Mouse (Mus musculus) urinary bladder, postnatal 36 days (tissue): Measurements from ENCODE around the gene Sectm1b.
"Not testable (repeated sequence)": the region's sequence is repeated elsewhere in the genome, so short reads cannot be mapped to it uniquely, and the experiment has no call there.

Experiments used
- DNase-seq, 2 experiments: peaks; one replicate each; pipeline ENCODE4 v3.0.0; 2022; ENCODE audit warnings: low spot score in 2 of 2, mixed read lengths in 1 of 2

Sectm1b gene

DNA sequence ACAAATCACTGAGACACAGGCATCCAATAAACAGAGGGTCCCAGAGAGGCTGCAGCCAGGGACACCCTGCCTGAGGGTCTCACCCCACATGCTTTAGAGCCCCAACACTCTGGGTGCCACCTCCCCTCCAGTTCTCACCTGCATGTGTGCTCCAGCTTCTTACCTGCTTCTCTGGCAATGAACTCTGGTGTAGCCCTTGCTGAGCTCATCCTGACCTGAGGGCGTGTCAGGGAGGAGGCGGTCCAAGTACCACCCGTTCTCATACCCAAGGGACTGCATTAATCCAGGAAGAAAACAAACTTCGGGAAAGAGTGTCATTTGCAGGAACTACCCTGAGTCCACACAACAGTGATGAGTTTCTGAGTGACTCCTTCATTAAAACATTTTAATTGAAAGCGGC is at the start of gene Sectm1b:
Sectm1b (minus strand) TSS at position 191 of the 400 bp plus-strand sequence.
- no peak for DNase-seq

DNA sequence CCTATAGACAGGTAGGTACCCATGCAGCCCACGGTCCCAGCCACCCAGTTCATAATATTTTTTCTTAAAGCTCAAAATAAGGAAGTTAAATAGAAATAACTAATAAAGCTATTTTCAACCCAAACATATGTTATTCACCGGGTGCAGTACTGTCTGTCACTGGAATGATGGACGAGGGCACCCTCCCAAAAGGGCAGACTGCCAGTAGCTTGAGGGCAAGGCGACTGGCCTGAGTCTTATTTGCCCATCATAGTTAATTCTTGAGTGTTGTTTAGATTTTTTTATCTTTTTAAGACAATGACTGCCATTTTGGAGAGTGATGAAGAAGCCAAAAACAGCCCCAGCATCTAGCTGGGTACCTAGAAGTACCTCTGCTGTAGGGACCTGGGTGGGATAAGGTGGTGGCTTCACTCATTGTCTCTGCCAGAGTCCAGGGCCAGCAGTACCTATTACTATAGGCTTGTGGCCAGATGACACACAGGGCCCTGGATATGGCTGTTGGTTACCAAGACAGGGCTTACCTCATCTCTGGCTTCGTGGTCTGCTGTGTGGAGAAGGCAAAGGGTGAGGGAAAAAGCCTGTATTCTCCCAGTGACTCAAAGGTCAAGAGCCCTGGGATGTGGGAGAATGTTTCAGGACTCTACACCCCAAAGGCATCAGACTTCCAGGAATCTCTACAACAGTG is 48.9 kb upstream of the Sectm1b start:
- no peak for DNase-seq

DNA sequence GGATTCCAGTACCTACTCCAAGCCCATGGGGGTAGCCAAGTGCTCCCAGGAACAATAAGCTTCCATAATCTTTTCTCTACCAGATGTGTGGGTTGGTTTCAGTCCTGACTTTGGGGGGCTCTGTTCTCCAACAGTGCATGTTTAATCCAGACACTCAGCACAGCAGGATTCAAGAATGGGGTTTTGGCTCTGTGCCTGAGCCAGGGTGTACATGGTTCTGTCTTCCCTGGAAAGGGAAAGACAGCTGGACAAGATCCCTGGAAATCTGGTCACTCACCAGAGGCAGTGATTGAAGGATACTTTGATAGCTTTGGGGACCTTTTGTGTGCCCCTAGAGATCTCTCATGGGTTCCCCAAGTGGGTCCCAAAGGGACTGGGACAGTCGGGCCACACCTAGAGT is 48.2 kb upstream of the Sectm1b start:
- no peak for DNase-seq

DNA sequence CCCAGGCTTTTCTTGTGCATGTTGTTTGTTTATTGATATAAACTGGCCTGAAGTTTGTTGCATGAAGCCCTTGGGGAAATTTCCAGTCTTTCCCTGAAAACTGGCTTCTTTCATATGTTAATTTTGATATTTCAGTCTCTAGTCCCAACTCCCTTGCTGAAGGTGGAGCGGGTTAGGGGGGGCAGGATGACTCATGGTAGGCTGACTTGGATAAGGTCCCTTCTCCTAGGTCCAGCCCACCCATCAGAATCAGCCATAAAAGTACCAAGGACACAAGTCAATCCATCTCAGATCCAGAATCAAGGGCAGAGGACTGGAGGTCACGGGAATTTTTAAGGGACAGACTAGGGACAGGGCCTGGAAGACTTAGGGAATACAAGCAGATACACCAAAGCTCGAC is 47.7 kb upstream of the Sectm1b start:
- no peak for DNase-seq

DNA sequence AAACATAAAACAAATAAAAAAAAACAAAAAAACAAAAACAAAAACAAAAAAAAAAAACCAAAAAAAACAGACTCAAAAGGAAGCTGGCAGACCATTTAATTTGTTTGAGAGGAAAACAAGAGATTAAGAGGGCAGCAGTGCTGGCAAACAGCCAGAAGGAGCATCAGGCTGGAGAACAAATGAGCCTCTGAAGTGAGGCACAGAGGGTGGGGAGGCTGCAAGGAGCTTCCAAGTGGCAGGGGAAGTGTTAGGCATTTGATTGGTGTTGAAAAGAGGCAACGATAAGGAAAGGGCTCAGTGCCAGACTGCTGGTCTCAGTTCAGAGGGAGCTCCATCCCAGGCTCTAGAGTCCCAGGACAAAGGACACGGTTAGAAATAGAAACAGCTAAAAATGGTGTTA is 46.6 kb upstream of the Sectm1b start:
- no peak for DNase-seq

DNA sequence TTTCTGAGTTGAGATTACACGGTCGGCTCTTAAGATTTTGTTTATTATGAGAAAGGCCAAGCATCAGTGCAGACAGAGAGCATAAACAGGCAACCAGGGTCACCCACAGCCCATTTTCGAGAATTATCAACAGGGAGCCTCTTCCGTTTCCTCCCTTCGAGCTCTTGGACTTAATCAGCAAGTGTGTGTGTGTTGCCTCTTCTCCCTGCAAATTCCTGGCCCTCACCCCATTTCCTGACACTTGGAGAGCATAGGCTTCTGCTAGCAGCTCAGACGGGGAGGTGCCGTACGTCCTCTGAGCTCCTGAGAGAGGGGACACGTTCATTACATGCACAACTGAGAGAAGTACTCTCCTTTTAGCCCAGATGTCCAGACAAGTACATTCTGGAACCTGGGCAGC is 44.7 kb upstream of the Sectm1b start:
- DNase-seq, result no peak

DNA sequence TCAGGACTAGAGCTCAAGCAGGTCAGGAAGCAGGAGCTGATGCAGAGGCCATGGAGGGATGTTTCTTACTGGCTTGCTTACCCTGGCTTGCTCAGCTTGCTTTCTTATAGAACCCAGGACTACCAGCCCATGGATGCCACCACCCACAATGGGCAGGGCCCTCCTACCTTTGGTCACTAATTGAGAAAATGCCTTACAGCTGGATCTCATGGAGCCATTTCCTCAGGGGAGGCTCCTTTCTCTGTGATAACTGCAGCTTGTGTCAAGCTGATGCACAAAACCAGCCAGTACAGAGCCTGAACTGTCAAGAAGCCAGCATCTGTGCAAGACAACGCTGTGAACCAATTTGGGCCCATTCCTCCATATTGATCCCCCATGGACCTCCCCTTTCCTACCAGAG is 43.9 kb upstream of the Sectm1b start:
- not testable (repeated sequence) for DNase-seq

DNA sequence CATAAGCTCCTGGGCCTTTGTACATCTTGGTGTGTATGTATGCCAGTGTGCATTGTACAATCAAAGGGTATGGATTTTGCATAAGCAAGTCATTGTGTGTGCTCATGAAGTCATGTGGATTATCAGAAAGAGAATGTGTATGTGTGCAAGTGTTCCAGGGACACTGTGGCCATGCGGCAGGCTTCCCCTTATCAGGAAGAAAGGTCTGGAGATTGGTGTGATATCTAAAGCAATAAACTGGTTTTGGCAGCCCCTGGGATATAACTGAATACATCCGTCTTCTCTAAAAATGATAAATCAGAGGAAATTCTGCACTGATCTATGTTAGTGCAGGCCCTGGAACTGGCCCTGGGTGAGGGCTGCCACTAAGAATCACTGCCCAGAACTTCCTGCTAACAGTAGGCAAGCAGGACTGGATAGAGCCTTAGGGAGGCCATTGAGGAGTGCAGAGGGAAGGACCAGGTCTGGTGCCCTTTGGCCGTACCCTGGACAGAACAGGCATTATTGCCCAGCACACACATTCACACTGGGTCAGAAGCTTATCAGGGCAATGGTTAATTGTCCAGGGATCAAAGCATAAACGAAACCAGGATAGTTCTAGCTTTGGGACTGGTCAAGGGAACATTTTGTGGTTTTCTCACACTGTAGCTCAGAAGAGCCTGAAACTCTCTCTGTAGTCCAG is 37.9 kb upstream of the Sectm1b start:
- DNase-seq, result no peak

DNA sequence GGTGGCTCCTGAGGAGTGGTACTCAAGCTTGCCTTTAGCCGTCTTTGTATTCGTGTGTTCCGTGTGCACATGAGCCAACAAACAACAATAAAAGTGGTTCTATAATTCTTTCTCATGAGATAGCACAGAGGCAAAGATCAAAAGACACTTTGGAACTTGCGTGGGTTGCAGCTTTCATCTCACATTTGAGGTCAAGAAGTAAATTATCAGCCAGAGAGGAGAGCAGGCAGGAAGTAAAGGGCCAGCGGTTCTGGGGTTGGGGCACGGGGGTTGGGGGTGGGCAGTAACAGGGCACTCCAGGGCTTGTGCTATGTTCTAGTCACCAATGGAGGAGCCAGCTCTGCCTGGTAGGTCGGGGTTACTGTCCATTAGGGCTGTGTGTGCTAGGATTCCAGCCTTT is 37.3 kb upstream of the Sectm1b start:
- DNase-seq, result no peak

DNA sequence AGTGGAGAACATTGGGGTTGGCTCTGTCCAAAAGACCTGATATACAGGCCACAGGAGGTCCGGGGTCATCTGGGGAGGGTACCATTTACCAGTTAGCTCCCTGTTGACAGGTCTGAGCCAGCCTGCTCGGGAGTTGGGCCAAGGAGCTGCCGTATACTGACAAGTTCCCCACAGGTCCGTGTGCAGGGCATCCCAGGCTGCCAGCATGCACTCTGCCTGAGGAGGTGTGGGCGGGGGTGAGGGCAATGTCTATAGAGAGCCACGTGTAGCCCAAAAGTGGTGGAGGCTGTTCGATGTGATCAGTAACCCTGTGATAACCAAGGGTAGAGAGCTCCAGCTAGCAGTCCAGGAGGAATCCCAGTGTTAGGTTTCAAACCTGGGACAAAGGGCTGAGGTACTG is 36.4 kb upstream of the Sectm1b start:
- DNase-seq, result no peak

DNA sequence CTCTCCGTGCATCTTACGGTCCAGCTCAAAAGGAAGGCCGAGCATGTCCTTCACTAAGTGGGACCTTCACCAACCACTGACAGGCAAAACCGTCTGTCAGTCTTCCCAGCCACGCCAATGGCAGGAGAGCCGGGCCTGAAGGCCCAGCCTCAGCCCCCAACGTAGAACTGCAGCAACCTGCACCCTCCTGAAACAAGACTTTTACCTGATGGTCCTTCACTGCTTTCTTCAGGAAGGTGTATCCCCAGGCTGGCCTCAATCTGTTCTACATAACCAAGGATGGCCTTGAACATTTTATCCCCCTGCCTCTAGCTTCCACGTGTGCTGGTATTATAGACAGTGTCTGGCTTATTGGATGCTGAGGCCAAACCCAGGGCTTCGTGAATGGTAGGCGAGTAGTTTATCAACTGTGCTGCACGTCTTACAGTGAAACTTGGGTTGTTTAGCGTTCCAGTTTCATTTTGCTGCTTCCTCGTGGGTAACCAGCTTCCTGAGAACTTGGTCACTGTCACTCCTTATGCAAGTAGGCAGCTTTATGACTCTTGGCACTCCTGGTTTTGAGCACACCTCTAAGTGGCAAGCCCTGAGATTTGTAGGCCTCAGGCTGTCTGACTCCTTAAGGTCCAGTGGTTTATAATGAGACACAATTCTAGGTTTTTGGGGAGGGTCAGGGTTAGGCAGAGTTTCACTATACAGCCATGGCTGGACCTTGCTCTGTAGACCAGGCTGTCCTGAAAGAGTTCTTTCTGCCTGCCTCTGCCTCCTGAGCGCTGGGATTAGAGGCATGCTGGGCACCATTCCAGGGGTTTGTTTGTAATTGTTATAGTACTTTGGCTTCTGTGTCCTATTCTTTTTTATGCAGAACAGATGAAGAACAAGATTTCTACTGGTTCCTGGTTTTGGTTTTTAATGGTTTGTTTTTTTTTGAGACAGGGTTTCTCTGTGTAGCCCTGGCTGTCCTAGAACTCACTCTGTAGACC is 29.5 kb upstream of the Sectm1b start:
- no peak for DNase-seq

DNA sequence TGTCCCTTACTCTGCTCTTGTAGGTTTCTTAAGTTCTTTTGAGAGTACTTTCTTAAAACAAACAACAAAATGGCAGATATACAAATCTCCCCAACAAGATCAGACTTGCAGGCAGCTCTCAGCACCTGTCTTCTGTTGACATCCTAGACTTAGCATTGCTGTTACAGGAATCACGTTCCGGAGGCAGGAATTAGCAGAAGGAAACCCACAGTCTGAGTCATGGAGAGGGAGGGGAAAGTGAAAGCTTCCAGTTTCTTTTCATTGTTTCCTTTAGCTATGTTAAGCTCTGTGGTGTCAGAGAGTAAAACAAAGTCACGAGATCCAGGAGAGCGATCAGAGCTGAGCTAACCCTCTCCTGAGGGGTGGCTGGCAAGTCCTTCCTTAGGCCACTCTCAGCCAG is 27.6 kb upstream of the Sectm1b start:
- no peak for DNase-seq

DNA sequence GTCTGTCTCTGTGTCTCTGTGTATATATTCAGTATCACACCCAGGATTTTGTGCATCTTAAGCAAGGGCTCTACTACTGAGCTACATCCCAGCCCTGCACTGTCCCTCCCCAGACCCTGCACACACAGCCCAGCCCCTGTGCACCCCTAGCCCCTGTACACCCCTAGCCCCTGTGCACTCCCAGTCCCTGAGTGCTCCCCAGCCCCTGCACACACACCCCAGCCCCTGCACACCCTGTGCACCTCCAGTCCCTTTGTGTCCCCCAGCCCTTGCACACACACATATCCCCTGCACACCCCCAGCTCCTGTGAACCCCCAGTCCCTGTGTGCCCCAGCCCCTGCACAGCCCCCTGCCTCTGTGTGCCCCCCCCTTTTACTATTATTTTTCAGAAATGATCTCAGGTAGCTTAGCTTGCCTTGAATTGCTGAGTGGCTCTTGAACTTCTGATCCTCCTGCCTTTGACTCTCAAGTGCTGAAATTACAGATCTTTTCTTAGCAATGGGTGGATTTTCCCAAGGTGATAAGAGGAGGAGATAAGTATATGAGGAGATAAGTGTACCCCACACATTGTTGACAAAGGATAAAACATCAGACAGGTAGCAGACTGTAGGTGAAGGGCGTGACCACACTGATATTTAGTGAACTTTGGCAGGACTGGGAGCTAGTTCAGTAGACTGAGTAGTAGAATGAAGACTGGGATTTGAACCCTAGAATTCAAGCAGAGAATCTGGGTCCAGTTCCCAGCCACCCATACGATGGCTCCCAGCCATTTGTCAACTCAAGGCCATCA is 26.6 kb upstream of the Sectm1b start:
- no peak for DNase-seq

DNA sequence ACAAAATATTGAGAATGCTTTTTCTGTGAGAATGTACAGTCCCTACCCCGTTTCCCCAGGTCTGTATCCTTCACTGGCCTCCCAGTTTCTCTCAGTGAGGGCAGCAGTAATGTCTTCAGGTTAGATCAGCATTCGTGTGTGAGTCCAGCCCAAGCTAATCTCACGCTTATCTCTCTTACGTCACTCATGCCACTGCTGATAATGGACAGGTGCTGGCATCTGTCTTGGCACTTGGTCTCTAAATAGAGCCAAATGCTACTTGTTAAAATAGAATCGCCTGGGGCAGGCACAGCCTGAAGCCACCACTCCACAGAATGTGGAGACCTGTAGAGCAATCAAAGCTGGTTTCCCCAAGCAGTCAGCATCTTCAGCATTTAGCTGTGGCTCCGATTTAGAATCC is 25.6 kb upstream of the Sectm1b start:
- DNase-seq, result no peak

DNA sequence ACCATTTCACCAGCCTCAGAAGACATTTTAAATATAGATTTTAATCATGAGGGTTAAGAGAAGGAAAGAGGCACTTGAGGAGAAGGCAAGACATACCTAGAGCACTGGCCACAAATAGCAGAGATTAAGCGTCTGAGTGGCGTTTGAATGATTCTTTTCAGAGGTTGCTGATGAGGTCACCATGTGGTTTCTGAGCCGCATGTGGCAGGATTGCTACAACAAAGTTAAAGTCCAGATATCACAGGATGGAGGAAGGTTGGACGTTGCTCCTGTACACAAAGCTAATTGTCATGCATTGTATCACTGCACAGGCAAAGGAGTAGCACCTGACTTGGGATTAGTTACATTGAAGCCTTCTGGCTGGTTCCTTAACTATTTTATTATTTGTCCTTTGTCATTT is 22.9 kb upstream of the Sectm1b start:
- DNase-seq, result no peak

DNA sequence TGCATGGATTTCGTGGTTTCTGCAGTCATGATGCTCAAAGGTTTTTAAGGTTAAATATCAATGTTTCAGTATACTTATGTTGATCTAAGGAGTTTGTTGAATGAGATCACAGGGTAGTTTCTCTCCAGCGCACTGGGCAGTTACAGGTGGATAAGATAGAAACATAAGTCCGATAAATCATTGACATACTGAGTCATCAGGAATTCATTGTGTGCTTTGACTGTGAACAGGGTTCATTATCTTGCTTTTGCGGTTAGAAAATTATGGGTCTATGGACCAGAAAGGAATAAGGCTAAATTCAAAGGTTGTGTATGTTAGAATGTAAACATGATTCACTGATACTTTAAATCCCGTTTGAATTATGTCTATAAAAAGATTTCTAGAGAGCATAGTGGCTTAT is 21.8 kb upstream of the Sectm1b start:
- no peak for DNase-seq

DNA sequence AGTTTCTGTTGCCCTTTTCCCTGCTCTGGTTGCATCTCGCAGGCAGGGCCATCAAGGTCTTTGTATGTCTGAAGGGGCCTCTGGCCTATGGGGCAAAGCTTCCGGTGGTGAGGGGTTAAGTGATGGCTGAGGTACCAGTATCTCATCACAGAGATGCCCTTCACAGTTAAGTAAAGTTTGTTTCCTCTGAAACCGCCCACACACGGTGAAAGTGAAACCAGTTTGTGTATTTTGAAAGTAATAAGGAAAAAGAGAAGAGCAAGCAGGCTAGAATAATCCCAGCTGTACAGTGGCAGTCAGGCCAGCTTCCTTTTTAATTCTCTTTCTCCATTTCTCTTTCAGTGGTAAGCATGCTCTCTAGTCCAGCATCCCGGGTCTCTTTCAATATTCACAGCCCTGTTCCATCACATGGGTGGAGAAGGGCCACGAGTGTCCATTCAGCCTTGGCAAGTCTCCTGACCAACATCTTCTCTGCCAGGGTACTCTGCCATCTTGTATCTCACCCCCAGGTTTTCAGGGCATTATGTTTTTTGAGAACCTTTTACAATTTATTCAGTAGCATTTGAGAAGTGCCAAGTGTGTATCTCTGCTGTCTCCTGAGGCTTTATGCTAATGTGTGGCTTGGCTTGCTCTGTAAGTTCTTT is 19.6 kb upstream of the Sectm1b start:
- DNase-seq, result no peak

DNA sequence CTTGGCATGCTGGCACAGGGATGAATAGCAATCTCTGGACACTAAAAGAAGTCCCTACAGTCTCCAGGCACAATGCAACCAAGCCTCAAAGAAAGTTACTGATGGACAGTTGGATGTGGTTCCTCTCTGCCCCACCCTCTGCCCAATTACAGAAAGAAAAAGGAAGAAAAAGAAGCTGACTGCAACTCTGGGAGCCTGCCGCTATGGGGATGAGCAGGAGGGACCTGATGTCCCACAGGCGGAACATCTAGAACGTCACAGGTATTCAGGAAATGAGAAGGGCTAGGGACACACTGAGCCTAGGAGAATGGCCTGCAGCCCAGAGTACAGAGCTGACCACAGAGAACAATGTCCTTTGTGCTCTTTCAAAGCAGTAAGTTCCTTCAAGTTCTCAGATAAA is 18.9 kb upstream of the Sectm1b start:
- DNase-seq, result no peak

DNA sequence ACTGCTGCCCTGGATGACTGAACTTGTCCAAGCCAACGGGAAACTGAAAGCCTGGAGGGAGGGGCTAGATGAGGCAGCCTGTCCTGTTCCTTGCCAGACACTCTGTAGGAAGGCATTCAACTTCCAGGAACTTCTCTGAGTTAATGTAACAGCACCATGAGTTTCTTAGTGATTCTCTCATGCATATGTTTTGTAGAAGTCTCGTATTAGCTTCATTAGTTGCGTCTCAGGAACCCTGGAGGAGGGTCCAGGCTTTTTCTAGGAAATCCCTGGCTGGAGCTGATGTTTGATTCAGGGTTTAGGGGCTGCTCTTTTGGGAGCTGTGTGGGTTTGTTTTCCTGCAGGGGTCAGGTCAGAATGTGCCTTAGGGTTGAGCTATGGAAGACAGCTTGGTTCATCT is 17.8 kb upstream of the Sectm1b start, which contains the start of gene Sectm1a:
Sectm1a (minus strand) TSS at position 101 of the 400 bp plus-strand sequence.
- no peak for DNase-seq

DNA sequence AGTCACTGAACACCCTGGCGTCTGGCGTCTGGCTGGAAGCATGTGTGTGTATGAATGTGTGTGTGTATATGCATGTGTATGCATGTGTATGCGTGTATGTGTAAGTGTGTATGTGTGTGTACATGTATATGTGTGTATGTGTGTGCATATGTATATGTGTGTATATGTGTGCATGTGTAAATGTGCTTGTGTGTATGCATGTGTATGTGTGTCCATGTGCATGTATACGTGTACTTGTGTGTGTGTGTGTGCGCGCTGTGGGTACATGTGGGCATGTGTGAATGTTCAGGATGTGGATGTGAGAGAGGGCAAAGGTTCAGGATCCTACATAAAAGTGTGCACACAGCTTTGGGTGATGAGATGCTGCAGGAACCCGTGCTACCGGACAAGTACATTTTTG is 17.0 kb upstream of the Sectm1b start:
- DNase-seq, result no peak

DNA sequence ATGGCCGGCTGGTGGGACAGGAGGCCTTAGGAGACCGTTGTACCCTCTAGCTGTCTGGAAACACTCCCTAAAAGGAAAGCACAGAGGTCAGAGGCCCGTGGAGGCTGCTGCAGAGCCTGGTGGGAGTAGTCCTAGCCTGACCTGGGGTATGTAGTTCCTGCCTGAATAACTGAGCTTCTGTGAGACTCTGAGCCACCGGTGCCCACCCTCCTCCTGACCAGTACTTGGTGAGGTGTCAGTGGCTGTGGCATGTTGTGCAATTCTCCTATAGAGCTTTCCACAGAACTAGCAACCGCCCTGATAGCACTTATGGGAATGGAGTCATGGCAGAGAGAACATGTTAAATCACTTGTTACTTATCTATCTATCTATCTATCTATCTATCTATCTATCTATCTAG is 12.3 kb upstream of the Sectm1b start:
- DNase-seq, result no peak
